Mouse (Mus musculus) midbrain, embryonic 11.5 days (tissue): Measurements from ENCODE around the gene Rragd. TPM values are rescaled to one million over a fixed set of nuclear protein-coding genes. Genes with fewer than 3 reads are reported as not detected.

Experiments used
- ATAC-seq: fragments of 200-750 bp; cut with Nextera tagmentation; 2 replicates; pipeline ENCODE4 v1.8.0; 2017; ENCODE audit warnings: moderate TSS enrichment, moderate library complexity; ENCODE audit not compliant: low FRiP score
- DNase-seq: peaks from one replicate; pipeline ENCODE4 v3.0.0; 2015; ENCODE audit warnings: low spot score; ENCODE audit errors: missing footprints
- H3K27ac ChIP-seq: fragments of 300-500 bp; sonication (generic); 2 replicates; pipeline ENCODE4 v1.5.1; 2014; ENCODE audit warnings: low read depth, low read length
- H3K27me3 ChIP-seq: fragments of 300-500 bp; sonication (generic); 2 replicates; pipeline ENCODE4 v1.6.1; 2014; ENCODE audit warnings: mild to moderate bottlenecking, low read length, moderate library complexity, mixed read lengths; ENCODE audit not compliant: control insufficient read depth, insufficient read depth
- H3K36me3 ChIP-seq: fragments of 300-500 bp; sonication (generic); 2 replicates; pipeline ENCODE4 v1.6.1; 2014; ENCODE audit warnings: mild to moderate bottlenecking, low read length, moderate library complexity, mixed read lengths; ENCODE audit not compliant: control insufficient read depth, insufficient read depth
- H3K4me1 ChIP-seq: fragments of 300-500 bp; sonication (generic); 2 replicates; pipeline ENCODE4 v1.6.1; 2014; ENCODE audit warnings: low read length; ENCODE audit not compliant: control insufficient read depth, insufficient read depth
- H3K4me2 ChIP-seq: fragments of 300-500 bp; sonication (generic); 2 replicates; pipeline ENCODE4 v1.6.1; 2014; ENCODE audit warnings: mild to moderate bottlenecking, moderate library complexity
- H3K4me3 ChIP-seq: fragments of 300-500 bp; sonication (generic); 2 replicates; pipeline ENCODE4 v1.5.1; 2014; ENCODE audit warnings: low read depth, low read length
- H3K9ac ChIP-seq: fragments of 300-500 bp; sonication (generic); 2 replicates; pipeline ENCODE4 v1.6.1; 2014; ENCODE audit warnings: low read length
- H3K9me3 ChIP-seq: fragments of 300-500 bp; sonication (generic); 2 replicates; pipeline ENCODE4 v1.6.1; 2016; ENCODE audit warnings: low read length; ENCODE audit not compliant: control insufficient read depth
- WGBS: fragments of 180-500 bp; shearing (Covaris S2); extraction: QIAGEN DNeasy Blood & Tissue Kit; methylation state at CpG from one replicate; pipeline ENCODE4 v1.1.7; 2014; 5-methylcytosine and 5-hydroxymethylcytosine counted together
- polyA plus RNA-seq: library from polyadenylated mRNA; unstranded; fragments of >200 nt; fragmentation: Nextera tagmentation; extraction: Ambion mirVana; gene quantifications from 2 replicates; pipeline ENCODE4 v1.2.1, GENCODE M21; 2014

Rragd gene
- polyA plus RNA-seq, 1 experiment from 2014 or later = 32.9 TPM

DNA sequence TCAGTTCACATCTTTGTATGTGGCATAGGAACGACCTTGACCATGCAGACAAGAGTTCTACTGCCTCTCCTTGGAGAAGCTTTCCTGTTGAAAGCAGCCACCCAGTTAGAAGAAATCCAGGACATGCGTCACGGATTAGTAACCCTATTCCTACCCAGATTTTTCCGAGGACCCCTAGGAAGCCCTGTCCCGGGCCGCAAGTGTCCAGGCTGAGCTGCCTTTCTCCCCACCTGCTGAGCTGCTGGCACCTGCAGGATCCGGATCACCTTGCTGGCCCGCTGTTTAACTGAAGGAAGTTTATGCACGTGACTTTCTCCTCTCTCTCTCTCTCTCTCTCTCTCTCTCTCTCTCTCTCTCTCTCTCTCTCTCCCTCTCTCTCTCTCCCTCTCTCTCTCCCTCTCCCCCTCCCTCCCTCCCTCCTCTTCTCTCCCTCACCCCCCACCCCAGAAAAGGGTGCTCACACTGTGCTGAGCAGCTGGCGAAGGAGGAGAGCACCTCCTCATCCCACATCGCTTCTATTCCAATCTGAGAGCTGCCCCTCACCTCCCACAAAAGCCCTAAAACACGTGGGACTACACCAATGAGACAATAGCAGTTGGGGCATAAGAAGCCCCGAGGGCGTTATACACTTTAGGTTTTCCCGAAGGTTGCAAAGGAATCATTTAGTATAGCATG lies 659 bp upstream of the Rragd start:
- WGBS = 2% methylated on average over 15 of the region's 15 CpGs
- peak overlapping the region; percentile 94; the same call in 1 of the 2 replicates for H3K27ac ChIP-seq
- peak; percentile 90 for DNase-seq
- no peaks in the 10 kb centered on the region for H3K9me3 ChIP-seq
- 0 out of 2 replicates have a peak, but pooled peaks cover 3% of the 10 kb centered on the region for H3K27me3 ChIP-seq
- ATAC-seq = peak; percentile 43
- H3K36me3 ChIP-seq = no peaks in the 10 kb centered on the region
- peak overlapping the region; percentile 87 for H3K4me3 ChIP-seq
- peaks cover 19% of the 10 kb centered on the region for H3K4me1 ChIP-seq
- peak overlapping the region; percentile 98 for H3K9ac ChIP-seq
- peak overlapping the region; percentile 82 for H3K4me2 ChIP-seq

DNA sequence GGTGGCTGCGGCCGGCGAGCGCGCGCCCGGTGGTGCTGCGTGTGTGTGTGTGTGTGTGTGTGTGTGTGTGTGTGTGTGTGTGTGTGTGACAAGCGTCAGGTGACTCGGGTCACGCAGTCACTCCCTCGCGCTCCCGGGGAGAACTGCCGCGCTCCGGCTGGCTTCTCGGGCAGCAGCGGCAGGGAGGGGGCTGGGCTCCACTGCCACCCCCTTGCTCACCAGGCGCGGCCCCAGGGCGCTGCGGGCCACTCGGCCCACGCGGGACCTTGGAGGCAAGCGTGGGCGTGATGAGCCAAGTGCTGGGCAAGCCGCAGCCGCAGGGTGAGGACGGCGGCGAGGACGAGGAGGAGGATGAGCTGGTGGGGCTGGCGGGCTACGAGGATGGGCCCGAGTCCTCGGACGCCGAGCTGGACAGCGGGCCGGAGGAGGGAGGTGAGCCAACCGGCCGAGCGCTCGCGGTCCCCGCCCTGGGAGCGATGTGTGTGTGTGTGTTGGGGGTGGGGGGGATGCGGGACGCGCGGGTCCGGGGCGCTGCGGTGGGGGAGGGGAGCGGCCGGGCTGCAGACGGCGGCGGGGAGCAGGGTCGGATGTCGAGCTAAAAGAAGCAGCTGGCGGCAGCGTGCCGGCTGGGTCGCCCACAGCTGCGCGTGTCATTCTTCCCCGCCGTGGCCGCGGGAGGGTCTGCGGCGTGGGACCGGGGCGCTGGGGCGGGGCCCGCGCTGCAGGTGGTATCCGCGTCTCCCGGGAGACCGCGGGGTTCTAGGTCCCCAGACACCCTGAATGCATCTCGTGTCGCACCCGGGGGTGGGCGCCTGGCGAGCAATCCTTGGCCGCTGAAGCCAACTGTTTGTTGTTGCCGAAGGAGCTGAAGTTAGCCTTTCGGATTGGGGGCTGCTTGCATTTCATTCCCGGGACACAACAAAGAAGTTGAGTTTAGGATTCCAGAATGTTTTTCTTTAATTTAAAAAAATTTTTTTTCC lies 629 bp downstream of the Rragd start:
- no peaks in the 10 kb centered on the region for H3K9me3 ChIP-seq
- under 1% methylated on average over 75 of the region's 94 CpGs for WGBS
- H3K36me3 ChIP-seq = no peaks in the 10 kb centered on the region
- DNase-seq (peak; percentile 97), ATAC-seq (peak; percentile 81)
- H3K9ac ChIP-seq = peak overlapping the region; percentile 98
- H3K4me3 ChIP-seq = peak overlapping the region; percentile 87
- H3K27me3 ChIP-seq = 0 out of 2 replicates have a peak, but pooled peaks cover 3% of the 10 kb centered on the region
- H3K4me1 ChIP-seq = peaks cover 19% of the 10 kb centered on the region
- H3K27ac ChIP-seq = peak overlapping the region; percentile 94
- peak overlapping the region; percentile 82 for H3K4me2 ChIP-seq

DNA sequence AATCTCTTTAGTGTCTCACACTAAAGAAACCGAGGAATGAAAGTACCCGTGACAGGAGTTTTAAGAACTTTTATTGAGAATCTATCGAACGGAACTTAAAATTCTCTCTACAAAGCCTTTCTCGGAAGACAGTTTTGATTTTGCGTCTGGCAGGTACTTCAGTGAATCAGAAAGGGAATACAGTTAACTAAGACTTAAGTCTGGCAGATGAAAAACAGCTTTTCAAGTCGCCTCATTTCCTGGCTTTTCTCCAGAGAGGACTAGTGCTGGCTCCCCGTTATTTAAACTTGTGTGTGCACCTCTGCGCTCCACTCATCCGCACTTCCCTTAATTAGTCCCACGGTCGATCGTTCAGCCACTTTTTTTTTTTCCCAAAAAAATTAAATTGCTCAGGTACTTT lies 1.4 kb downstream of the Rragd start:
- H3K27ac ChIP-seq = peak overlapping the region; percentile 94
- no peaks in the 10 kb centered on the region for H3K36me3 ChIP-seq
- no peaks in the 10 kb centered on the region for H3K9me3 ChIP-seq
- H3K4me1 ChIP-seq = peaks cover 19% of the 10 kb centered on the region
- WGBS = under 1% methylated on average over 13 of the region's 13 CpGs
- H3K4me3 ChIP-seq = peak overlapping the region; percentile 87
- 0 out of 2 replicates have a peak, but pooled peaks cover 3% of the 10 kb centered on the region for H3K27me3 ChIP-seq
- peak overlapping the region; percentile 98 for H3K9ac ChIP-seq
- DNase-seq (peak; percentile 97), ATAC-seq (no peak)
- H3K4me2 ChIP-seq = peak overlapping the region; percentile 82

DNA sequence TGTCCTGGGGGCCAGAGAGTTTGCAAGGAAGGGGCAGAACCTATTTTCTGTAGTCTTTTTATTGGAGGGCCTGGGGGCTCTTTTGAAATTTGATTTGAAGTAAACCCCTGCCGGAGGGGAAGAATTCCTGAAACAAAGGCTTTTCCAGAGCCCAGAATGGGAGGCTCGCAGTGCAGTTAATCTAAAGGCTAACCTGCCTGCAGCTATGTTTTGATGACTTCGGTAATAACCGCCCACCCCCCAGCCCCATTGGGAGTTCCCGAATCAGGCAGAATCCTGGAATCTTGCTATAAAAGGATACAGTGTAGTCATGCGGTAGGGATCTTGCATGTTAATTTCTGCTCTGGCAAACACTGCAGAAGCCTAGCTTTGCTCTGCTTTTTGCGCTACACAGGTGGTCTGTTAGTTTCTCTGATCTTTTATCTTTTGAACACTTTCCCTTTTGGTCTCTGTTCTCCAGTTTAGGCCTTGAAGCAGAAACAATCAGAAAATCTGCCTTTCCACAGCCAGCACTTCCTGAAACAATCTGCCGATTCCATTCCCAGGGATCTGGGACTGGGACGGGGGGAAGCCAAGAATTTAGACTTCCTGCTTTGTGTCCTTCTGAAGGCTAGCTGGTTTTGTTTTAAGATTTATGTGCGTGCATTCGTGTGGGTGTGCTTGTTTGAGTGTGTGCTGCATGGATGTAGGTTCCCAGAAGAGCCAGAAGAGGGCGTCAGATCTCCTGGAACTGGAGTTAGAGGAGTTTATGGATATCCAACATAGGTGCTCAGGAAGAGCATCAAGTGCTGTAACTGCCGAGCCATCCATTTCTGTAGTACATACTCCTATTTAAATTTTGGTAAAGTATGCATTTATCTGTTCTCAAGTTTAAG lies 2.2 kb downstream of the Rragd start:
- ATAC-seq (no peak), DNase-seq (peak; percentile 94)
- Histone ChIP-seq H3K9me3 (no peaks in the 10 kb centered on the region), H3K4me1 (peaks cover 19% of the 10 kb centered on the region), H3K4me2 (peak overlapping the region; percentile 82), H3K27ac (peak overlapping the region; percentile 94; the same call in 1 of the 2 replicates), H3K27me3 (0 out of 2 replicates have a peak, but pooled peaks cover 3% of the 10 kb centered on the region), H3K9ac (peak overlapping the region; percentile 98), H3K36me3 (no peaks in the 10 kb centered on the region), H3K4me3 (peak overlapping the region; percentile 87)
- 4% methylated on average over 13 of the region's 13 CpGs for WGBS

DNA sequence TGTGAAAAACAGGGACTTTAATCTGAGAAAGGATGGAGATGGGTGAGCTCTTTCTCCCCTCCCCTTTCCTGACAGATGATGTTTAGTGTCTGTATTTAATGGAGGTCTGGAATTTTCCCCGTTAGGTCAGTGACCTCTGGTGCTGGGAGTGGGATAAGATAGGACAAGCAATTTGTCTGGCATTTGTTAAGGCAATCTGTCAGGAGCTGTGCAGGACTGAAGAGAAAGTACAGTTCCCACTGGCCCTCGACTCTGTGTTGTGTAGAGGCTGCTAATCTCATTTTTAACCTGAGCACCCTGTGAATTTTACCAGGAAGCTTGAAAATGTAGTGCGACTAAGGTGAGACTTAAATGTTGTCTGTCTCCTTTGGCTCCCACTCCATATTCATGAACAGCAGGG lies 2.8 kb downstream of the Rragd start:
- peak overlapping the region; percentile 87; the same call in 1 of the 2 replicates for H3K4me3 ChIP-seq
- 3% methylated on average over 3 of the region's 3 CpGs for whole genome bisulfite sequencing
- ATAC-seq (no peak), DNase-seq (peak; percentile 88)
- peak overlapping the region; percentile 82 for H3K4me2 ChIP-seq
- peak overlapping the region; percentile 59; the same call in 1 of the 2 replicates for H3K27ac ChIP-seq
- peaks cover 19% of the 10 kb centered on the region for H3K4me1 ChIP-seq
- no peaks in the 10 kb centered on the region for H3K9me3 ChIP-seq
- no peaks in the 10 kb centered on the region for H3K36me3 ChIP-seq
- H3K27me3 ChIP-seq = 0 out of 2 replicates have a peak, but pooled peaks cover 3% of the 10 kb centered on the region
- H3K9ac ChIP-seq = 0 out of 2 replicates have a peak overlapping the region, but pooled peaks have one; percentile 24

DNA sequence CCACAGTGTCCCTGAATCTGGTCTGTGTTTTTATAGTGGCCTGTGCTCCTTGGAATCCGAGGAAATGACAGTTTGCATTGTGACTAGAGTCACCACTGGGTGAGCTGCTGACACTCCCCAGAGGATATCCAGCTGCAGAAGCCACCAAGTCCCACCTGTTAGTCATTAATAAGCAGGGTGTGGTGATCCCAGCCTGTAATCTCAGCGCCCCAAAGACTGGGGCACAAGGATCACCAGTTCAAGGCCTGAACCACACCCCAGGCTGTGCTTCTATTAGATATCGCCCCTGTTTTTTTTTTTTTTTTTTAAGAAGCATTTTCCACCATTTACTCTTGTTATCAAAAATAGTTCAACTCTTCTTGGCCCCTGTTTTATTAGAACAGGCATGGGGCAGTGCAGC lies 4.2 kb downstream of the Rragd start:
- H3K27ac ChIP-seq = no peak overlapping the region
- H3K4me2 ChIP-seq = no peak overlapping the region
- WGBS = 71% methylated on average over 3 of the region's 3 CpGs
- H3K27me3 ChIP-seq = no peaks in the 10 kb centered on the region
- H3K4me3 ChIP-seq = no peak overlapping the region
- H3K9ac ChIP-seq = no peak overlapping the region
- DNase-seq (no peak), ATAC-seq (no peak)
- no peaks in the 10 kb centered on the region for H3K9me3 ChIP-seq
- no peaks in the 10 kb centered on the region for H3K36me3 ChIP-seq
- peaks cover 18% of the 10 kb centered on the region for H3K4me1 ChIP-seq

DNA sequence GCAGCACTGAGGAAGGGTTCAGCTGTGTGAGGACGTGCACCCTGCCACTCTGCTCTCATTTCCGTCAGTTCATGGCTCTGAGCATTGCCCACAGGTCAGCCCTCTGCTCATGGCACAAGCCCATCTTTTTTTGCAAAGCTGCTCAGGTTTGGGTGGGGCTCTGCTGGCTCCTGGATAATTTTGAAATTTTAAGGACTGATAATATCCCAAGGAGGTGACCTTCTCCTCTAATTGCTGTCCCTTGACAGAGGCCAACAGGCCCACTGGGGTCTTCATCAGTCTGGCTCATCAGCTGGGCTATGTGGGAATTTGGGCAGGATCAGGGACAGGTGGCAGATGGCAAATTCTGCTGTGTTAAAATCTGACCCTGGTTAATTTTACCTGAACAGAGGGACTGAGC lies 6.5 kb downstream of the Rragd start:
- DNase-seq (no peak), ATAC-seq (no peak)
- no peak overlapping the region for H3K4me2 ChIP-seq
- WGBS = 81% methylated on average over 2 of the region's 2 CpGs
- no peaks in the 10 kb centered on the region for H3K27me3 ChIP-seq
- H3K27ac ChIP-seq = no peak overlapping the region
- no peak overlapping the region for H3K9ac ChIP-seq
- H3K4me3 ChIP-seq = no peak overlapping the region
- H3K36me3 ChIP-seq = peaks cover under 1% of the 10 kb centered on the region; the same call in 1 of the 2 replicates
- no peaks in the 10 kb centered on the region for H3K9me3 ChIP-seq
- peaks cover 15% of the 10 kb centered on the region for H3K4me1 ChIP-seq

DNA sequence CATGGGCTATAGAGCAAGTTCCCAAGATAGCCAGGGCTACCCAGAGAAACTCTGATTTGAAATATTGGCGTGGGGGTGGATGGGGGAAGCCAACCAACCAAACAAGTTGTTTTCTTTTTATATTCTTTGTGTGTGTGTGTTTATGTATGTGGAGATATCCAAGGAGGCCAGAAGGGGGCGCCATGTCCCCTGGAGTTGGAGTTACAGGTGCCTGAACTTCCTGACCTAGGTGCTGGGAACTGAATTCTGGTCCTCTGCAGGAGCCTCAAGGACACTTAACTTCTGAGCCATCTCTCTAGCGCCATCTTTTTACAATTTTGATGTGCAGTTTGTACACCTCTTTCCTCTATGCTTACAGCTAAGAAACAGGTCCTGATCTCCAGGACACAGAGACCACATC lies 11.3 kb downstream of the Rragd start:
- Histone ChIP-seq H3K4me2 (no peak overlapping the region), H3K4me1 (no peaks in the 10 kb centered on the region), H3K9me3 (no peaks in the 10 kb centered on the region), H3K36me3 (peaks cover 2% of the 10 kb centered on the region; the same call in 1 of the 2 replicates), H3K27ac (no peak overlapping the region), H3K4me3 (no peak overlapping the region), H3K9ac (no peak overlapping the region), H3K27me3 (no peaks in the 10 kb centered on the region)
- ATAC-seq (no peak), DNase-seq (no peak)
- WGBS = 74% methylated on average over 3 of the region's 3 CpGs
